Mouse (Mus musculus): ENCODE data around the gene Slc34a2. TPM values are rescaled to one million over a fixed set of nuclear protein-coding genes. Genes with fewer than 3 reads are reported as not detected.

The Slc34a2 gene
- polyA plus RNA-seq, 1 experiment from 2014 or later: 0.23 TPM

- DNase-seq (ENCODE audit: low spot score) (no peak), ATAC-seq (ENCODE audit: low FRiP score) (no peak)
- H3K9ac ChIP-seq: no peak overlapping the region; the same call in 1 of the 2 replicates
- no peaks in the 10 kb centered on the region; the same call in 1 of the 2 replicates for H3K36me3 ChIP-seq (replicated peaks; ENCODE audit: control insufficient read depth, insufficient read depth)
- no peak overlapping the region for H3K4me2 ChIP-seq (replicated peaks)
- no peaks in the 10 kb centered on the region for H3K27me3 ChIP-seq (ENCODE audit: control insufficient read depth, insufficient read depth, low read length)
- 0 out of 2 replicates have a peak, but pooled peaks cover 4% of the 10 kb centered on the region for H3K4me1 ChIP-seq (replicated peaks; ENCODE audit: control insufficient read depth, insufficient read depth, low read length)
- H3K9me3 ChIP-seq (ENCODE audit: control insufficient read depth, low read length): peaks cover 5% of the 10 kb centered on the region; the same call in 1 of the 2 replicates
- H3K4me3 ChIP-seq (replicated peaks; ENCODE audit: low read length): no peak overlapping the region
- 46% methylated on average over 12 of the region's 12 CpGs for WGBS
- H3K27ac ChIP-seq: no peak overlapping the region
These were observed 76.9 kb downstream of the Slc34a2 start for GRCm38 (mm10) chr5:53114616-53115267.

GRCm38 (mm10) chr5:53118212-53118611 is 80.3 kb downstream of the Slc34a2 start:
- Histone ChIP-seq H3K27ac (no peak overlapping the region), H3K9me3 (ENCODE audit: control insufficient read depth, low read length) (0 out of 2 replicates have a peak, but pooled peaks cover 1% of the 10 kb centered on the region), H3K9ac (no peak overlapping the region), H3K27me3 (ENCODE audit: control insufficient read depth, insufficient read depth, low read length) (no peaks in the 10 kb centered on the region), H3K36me3 (replicated peaks; ENCODE audit: control insufficient read depth, insufficient read depth) (no peaks in the 10 kb centered on the region), H3K4me1 (replicated peaks; ENCODE audit: control insufficient read depth, insufficient read depth, low read length) (0 out of 2 replicates have a peak, but pooled peaks cover 4% of the 10 kb centered on the region), H3K4me2 (replicated peaks) (no peak overlapping the region), H3K4me3 (replicated peaks; ENCODE audit: low read length) (no peak overlapping the region)
- no peak for DNase-seq (ENCODE audit: low spot score)
- ATAC-seq (ENCODE audit: low FRiP score): no peak
- 90% methylated on average over 8 of the region's 8 CpGs for WGBS

- no peak overlapping the region for H3K9ac ChIP-seq
- 0 out of 2 replicates have a peak, but pooled peaks cover under 1% of the 10 kb centered on the region for H3K4me1 ChIP-seq (replicated peaks; ENCODE audit: control insufficient read depth, insufficient read depth, low read length)
- H3K9me3 ChIP-seq (ENCODE audit: control insufficient read depth, low read length): no peaks in the 10 kb centered on the region
- DNase-seq (ENCODE audit: low spot score): no peak
- no peak overlapping the region for H3K4me3 ChIP-seq (replicated peaks; ENCODE audit: low read length)
- no peaks in the 10 kb centered on the region for H3K27me3 ChIP-seq (ENCODE audit: control insufficient read depth, insufficient read depth, low read length)
- H3K36me3 ChIP-seq (replicated peaks; ENCODE audit: control insufficient read depth, insufficient read depth): no peaks in the 10 kb centered on the region
- 54% methylated on average over 3 of the region's 3 CpGs for WGBS
- no peak overlapping the region for H3K4me2 ChIP-seq (replicated peaks)
- ATAC-seq (ENCODE audit: low FRiP score): no peak
- no peak overlapping the region for H3K27ac ChIP-seq
These were observed 81.8 kb downstream of the Slc34a2 start for GRCm38 (mm10) chr5:53119689-53120088.

Other genes starting within 250 kb of the Slc34a2 start
- gene Anapc4, start 204.1 kb upstream of the Slc34a2 start, polyA plus RNA-seq (2014; fragmentation: Nextera tagmentation; extraction: Ambion mirVana): 116 and 117 TPM in 2 replicates
- 7.7 and 8.2 TPM in 2 replicates for gene Sel1l3, start 175.8 kb downstream of the Slc34a2 start, polyA plus RNA-seq (2014; fragmentation: Nextera tagmentation; extraction: Ambion mirVana)
- gene Smim20, start 229.0 kb downstream of the Slc34a2 start, polyA plus RNA-seq (2014; fragmentation: Nextera tagmentation; extraction: Ambion mirVana): 78.6 and 82.0 TPM in 2 replicates